Mouse (Mus musculus): ENCODE measurements around the gene Gbp7. TPM values are rescaled to one million over a fixed set of nuclear protein-coding genes. Genes with fewer than 3 reads are reported as not detected.
"Not testable (repeated sequence)": the region's sequence is repeated elsewhere in the genome, so short reads cannot be mapped to it uniquely, and the experiment has no call there.

The Gbp7 gene
- polyA plus RNA-seq, 1 experiment = 6.4 TPM

- H3K27ac ChIP-seq (ENCODE audit: insufficient read depth, low read length) = 0 out of 2 replicates have a peak overlapping the region, but pooled peaks have one; percentile 54
- H3K4me3 ChIP-seq (ENCODE audit: insufficient read depth, low read length) = peak overlapping the region; percentile 95
- no peaks in the 10 kb centered on the region; the same call in 1 of the 2 replicates for H3K4me1 ChIP-seq (ENCODE audit: control insufficient read depth, insufficient read depth, low read length)
- no peak for TF ChIP-seq POLR2A (IDR thresholded peaks at IDR 0.05; ENCODE audit: low read depth, low read length)
- no peak for TF ChIP-seq CTCF (IDR thresholded peaks at IDR 0.05; ENCODE audit: borderline replicate concordance, insufficient read depth, low read length)
Measured at GRCm38 (mm10) chr3:142529597-142529996, 545 bp upstream of the Gbp7 start.

- H3K27ac ChIP-seq (ENCODE audit: insufficient read depth, low read length) = no peak overlapping the region
- TF ChIP-seq POLR2A (IDR thresholded peaks at IDR 0.05; ENCODE audit: low read depth, low read length) = no peak
- TF ChIP-seq CTCF (IDR thresholded peaks at IDR 0.05; ENCODE audit: borderline replicate concordance, insufficient read depth, low read length) = no peak
- H3K4me1 ChIP-seq (ENCODE audit: control insufficient read depth, insufficient read depth, low read length) = no peaks in the 10 kb centered on the region; the same call in 1 of the 2 replicates
- H3K4me3 ChIP-seq (ENCODE audit: insufficient read depth, low read length) = no peak overlapping the region
Measured at GRCm38 (mm10) chr3:142531595-142531994, 1.5 kb downstream of the Gbp7 start.

- Histone ChIP-seq H3K4me3 (ENCODE audit: insufficient read depth, low read length) (no peak overlapping the region), H3K4me1 (ENCODE audit: control insufficient read depth, insufficient read depth, low read length) (no peaks in the 10 kb centered on the region), H3K27ac (ENCODE audit: insufficient read depth, low read length) (no peak overlapping the region)
- TF ChIP-seq CTCF (IDR thresholded peaks at IDR 0.05; ENCODE audit: borderline replicate concordance, insufficient read depth, low read length) (no peak), POLR2A (IDR thresholded peaks at IDR 0.05; ENCODE audit: low read depth, low read length) (no peak)
Measured at GRCm38 (mm10) chr3:142533185-142533584, 3.0 kb downstream of the Gbp7 start.

- no peak for TF ChIP-seq POLR2A (IDR thresholded peaks at IDR 0.05; ENCODE audit: low read depth, low read length)
- no peak for TF ChIP-seq CTCF (IDR thresholded peaks at IDR 0.05; ENCODE audit: borderline replicate concordance, insufficient read depth, low read length)
Measured at GRCm38 (mm10) chr3:142535667-142536066, 5.5 kb downstream of the Gbp7 start.

DNA sequence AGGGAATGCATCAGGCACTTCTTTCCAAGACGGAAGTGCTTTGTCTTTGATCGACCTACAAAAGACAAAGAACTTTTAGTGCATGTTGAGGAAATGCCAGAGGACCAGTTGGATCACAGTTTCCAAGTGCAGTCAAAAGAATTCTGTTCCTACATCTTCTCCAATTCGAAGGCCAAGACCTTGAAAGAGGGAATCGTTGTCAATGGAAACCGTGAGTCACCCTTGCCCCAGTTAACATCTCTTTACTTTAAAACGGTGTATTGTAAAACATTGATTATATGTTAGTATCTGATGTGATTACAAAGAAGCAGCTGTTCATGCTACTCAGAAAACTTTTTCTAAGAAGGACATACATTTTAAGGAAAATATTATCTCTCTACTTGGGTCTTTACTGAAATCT is 11.2 kb downstream of the Gbp7 start:
- no peak overlapping the region for H3K4me3 ChIP-seq (ENCODE audit: insufficient read depth, low read length)
- TF ChIP-seq CTCF (IDR thresholded peaks at IDR 0.05; ENCODE audit: borderline replicate concordance, insufficient read depth, low read length) (no peak), POLR2A (IDR thresholded peaks at IDR 0.05; ENCODE audit: low read depth, low read length) (no peak)
- H3K27ac ChIP-seq (ENCODE audit: insufficient read depth, low read length) = no peak overlapping the region
- H3K4me1 ChIP-seq (ENCODE audit: control insufficient read depth, insufficient read depth, low read length) = no peaks in the 10 kb centered on the region

More at GRCm38 (mm10) chr3:142535667-142536066, 5.5 kb downstream of the Gbp7 start:
- Histone ChIP-seq H3K4me1 (ENCODE audit: control insufficient read depth, insufficient read depth, low read length) (no peaks in the 10 kb centered on the region), H3K27ac (ENCODE audit: insufficient read depth, low read length) (no peak overlapping the region), H3K4me3 (ENCODE audit: insufficient read depth, low read length) (no peak overlapping the region)

DNA sequence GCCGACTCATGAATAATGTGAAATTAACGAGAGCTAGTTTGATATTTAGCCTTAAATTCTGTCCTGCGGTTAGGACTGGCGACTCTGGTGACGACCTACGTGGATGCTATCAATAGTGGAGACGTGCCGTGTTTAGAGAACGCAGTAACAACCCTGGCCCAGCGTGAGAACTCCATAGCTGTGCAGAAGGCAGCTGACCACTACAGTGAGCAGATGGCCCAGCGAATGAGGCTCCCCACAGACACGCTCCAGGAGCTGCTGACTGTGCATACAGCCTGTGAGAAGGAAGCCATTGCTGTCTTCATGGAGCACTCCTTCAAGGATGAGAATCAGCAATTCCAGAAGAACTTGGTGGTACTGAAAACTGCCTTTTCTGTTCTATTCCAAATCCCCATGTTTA is 12.6 kb downstream of the Gbp7 start:
- not testable (repeated sequence) for H3K27ac ChIP-seq (ENCODE audit: insufficient read depth, low read length); H3K4me3 ChIP-seq (ENCODE audit: insufficient read depth, low read length); H3K4me1 ChIP-seq (ENCODE audit: control insufficient read depth, insufficient read depth, low read length)

DNA sequence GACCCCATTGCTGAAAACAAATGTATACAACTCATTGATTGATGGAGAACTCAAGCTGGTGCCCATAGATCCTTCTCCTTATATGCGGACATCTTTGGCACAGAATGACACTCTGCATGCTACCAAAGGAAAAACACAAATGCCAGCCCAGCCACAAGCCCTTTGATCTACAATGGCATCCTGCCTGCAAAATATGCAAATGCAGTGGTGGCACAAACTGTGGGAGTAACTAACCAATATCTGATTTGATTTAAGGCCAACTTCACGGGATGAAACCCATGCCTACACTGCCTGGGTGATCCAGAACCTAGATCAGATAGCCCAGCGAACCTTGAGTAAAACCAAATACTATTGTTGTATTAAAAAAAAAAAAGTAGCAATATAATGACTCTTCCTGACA is 16.5 kb downstream of the Gbp7 start:
- Histone ChIP-seq H3K4me1 (ENCODE audit: control insufficient read depth, insufficient read depth, low read length) (peaks cover 2% of the 10 kb centered on the region), H3K27ac (ENCODE audit: insufficient read depth, low read length) (no peak overlapping the region), H3K4me3 (ENCODE audit: insufficient read depth, low read length) (no peak overlapping the region)
- TF ChIP-seq CTCF (IDR thresholded peaks at IDR 0.05; ENCODE audit: borderline replicate concordance, insufficient read depth, low read length) (no peak), POLR2A (IDR thresholded peaks at IDR 0.05; ENCODE audit: low read depth, low read length) (no peak)

DNA sequence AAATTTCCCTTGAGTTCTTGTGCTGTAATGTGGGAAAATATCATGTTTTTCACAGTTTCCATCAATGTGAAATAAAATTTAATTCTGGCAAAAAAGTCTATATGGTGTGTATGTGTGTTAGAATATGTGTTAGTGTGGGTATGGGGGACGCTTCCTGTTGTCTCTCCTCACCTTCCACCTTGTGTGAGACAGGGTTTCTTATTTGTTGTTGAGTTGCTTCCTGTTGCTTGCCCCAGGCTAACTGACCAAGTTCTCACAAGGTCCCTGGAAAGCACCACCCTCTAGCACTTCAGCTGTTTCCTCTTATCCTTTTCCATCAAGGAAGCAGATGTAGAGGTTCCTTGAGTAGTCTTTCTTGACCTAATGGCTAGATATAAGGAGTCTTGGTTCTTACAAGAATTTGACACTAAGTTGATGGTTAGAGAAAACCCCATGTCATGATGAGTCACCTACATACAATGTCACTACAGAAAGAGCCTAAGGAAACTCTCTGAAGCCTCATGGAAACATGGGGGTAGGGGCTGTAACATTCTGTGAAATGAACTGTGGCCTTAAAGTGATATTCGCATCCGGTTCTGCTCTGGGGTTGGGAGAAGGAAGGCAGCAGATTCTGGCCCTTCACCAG is 20.0 kb downstream of the Gbp7 start:
- no peak for TF ChIP-seq CTCF (IDR thresholded peaks at IDR 0.05; ENCODE audit: borderline replicate concordance, insufficient read depth, low read length)
- TF ChIP-seq POLR2A (IDR thresholded peaks at IDR 0.05; ENCODE audit: low read depth, low read length) = no peak
- Histone ChIP-seq H3K27ac (ENCODE audit: insufficient read depth, low read length) (no peak overlapping the region), H3K4me3 (ENCODE audit: insufficient read depth, low read length) (no peak overlapping the region), H3K4me1 (ENCODE audit: control insufficient read depth, insufficient read depth, low read length) (peaks cover 2% of the 10 kb centered on the region)

DNA sequence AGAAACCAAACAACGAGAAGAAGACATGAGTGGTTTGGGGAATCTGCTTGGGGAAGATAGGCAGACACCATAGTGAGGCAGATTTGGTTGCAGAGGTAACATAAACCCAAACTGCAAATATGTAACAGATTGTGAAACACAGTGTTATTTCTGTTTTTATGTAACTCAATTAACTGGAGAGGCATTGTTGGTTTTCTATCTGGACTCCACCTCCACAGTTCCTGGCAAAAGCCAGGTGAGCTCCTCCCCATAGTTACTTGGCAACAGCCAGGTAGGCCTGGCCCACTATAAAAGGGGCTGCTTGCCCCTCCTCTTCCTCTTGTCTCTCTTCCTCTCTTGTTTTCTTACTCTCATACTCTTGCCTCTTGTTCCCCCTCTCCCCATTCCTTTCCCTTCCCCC is 24.5 kb downstream of the Gbp7 start:
- no peak for TF ChIP-seq CTCF (IDR thresholded peaks at IDR 0.05; ENCODE audit: borderline replicate concordance, insufficient read depth, low read length)
- no peak for TF ChIP-seq POLR2A (IDR thresholded peaks at IDR 0.05; ENCODE audit: low read depth, low read length)
- Histone ChIP-seq H3K27ac (ENCODE audit: insufficient read depth, low read length) (no peak overlapping the region), H3K4me3 (ENCODE audit: insufficient read depth, low read length) (no peak overlapping the region), H3K4me1 (ENCODE audit: control insufficient read depth, insufficient read depth, low read length) (peaks cover 2% of the 10 kb centered on the region)

GRCm38 (mm10) chr3:142555623-142556022 is 25.5 kb downstream of the Gbp7 start:
- TF ChIP-seq POLR2A (IDR thresholded peaks at IDR 0.05; ENCODE audit: low read depth, low read length) = no peak
- Histone ChIP-seq H3K4me3 (ENCODE audit: insufficient read depth, low read length) (no peak overlapping the region), H3K4me1 (ENCODE audit: control insufficient read depth, insufficient read depth, low read length) (no peaks in the 10 kb centered on the region; the same call in none of the 2 replicates), H3K27ac (ENCODE audit: insufficient read depth, low read length) (no peak overlapping the region)
